Mouse (Mus musculus) heart, embryonic 11.5 days (tissue): ENCODE data around the gene Lmo1. TPM values are rescaled to one million over a fixed set of nuclear protein-coding genes. Genes with fewer than 3 reads are reported as not detected.
"Not testable (repeated sequence)": the region's sequence is repeated elsewhere in the genome, so short reads cannot be mapped to it uniquely, and the experiment has no call there.

Experiments used
- ATAC-seq: fragments of 200-750 bp; cut with Nextera tagmentation; replicated peaks from 2 replicates; pipeline ENCODE4 v1.8.0; 2017; ENCODE audit warnings: moderate library complexity; ENCODE audit not compliant: insufficient number of reproducible peaks, low FRiP score, low TSS enrichment
- H3K27ac ChIP-seq: fragments of 300-500 bp; sonication (generic); 2 replicates; pipeline ENCODE4 v1.5.1; 2014; ENCODE audit warnings: mild to moderate bottlenecking, low read depth, low read length
- H3K27me3 ChIP-seq: fragments of 300-500 bp; sonication (generic); 2 replicates; pipeline ENCODE4 v1.6.1; 2014; ENCODE audit warnings: mild to moderate bottlenecking, low read length, mixed read lengths; ENCODE audit not compliant: control insufficient read depth, insufficient read depth
- H3K36me3 ChIP-seq: fragments of 300-500 bp; sonication (generic); 2 replicates; pipeline ENCODE4 v1.6.1; 2014; ENCODE audit warnings: mild to moderate bottlenecking, low read length, moderate library complexity, mixed read lengths; ENCODE audit not compliant: control insufficient read depth, insufficient read depth
- H3K4me1 ChIP-seq: fragments of 300-500 bp; sonication (generic); 2 replicates; pipeline ENCODE4 v1.6.1; 2014; ENCODE audit warnings: low read length; ENCODE audit not compliant: control insufficient read depth, insufficient read depth
- H3K4me2 ChIP-seq: fragments of 300-500 bp; sonication (generic); 2 replicates; pipeline ENCODE4 v1.6.1; 2014; ENCODE audit warnings: mild to moderate bottlenecking, moderate library complexity
- H3K4me3 ChIP-seq: fragments of 300-500 bp; sonication (generic); 2 replicates; pipeline ENCODE4 v1.5.1; 2014; ENCODE audit warnings: low read depth, low read length
- H3K9ac ChIP-seq: fragments of 300-500 bp; sonication (generic); 2 replicates; pipeline ENCODE4 v1.6.1; 2014; ENCODE audit warnings: mild to moderate bottlenecking, low read depth, low read length, moderate library complexity
- H3K9me3 ChIP-seq: fragments of 300-500 bp; sonication (generic); replicated peaks from 2 replicates; pipeline ENCODE4 v1.6.1; 2016; ENCODE audit warnings: low read length; ENCODE audit not compliant: control insufficient read depth
- WGBS: fragments of 180-500 bp; shearing (Covaris S2); extraction: QIAGEN DNeasy Blood & Tissue Kit; methylation state at CpG from one replicate; pipeline ENCODE4 v1.1.7; 2014; ENCODE audit not compliant: insufficient replicate concordance; 5-methylcytosine and 5-hydroxymethylcytosine counted together
- polyA plus RNA-seq: library from polyadenylated mRNA; unstranded; fragments of >200 nt; fragmentation: Nextera tagmentation; extraction: Ambion mirVana; gene quantifications from 2 replicates; pipeline ENCODE4 v1.2.1, GENCODE M21; 2014

The Lmo1 gene
- polyA plus RNA-seq, 1 experiment from 2014 or later: 2.1 TPM

DNA sequence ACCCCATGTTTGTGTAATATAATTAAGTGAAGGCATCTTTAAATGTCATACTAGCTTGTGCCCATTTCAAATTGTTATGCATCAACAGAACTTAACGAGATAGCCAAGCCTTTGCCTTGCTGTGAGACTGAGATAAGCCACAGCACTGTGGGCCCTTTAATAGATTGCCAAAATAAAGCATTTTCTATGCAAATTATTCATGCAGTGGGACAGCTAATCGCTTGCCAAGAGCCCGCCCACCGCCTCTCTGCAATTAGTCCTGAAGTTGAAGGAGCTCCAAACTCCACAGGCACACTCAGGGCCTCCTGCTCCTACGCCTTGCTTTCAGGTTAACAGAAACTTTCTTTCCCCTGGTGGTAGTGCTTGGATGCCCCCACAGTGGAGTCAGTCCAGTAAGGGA, 64.0 kb downstream of the Lmo1 start:
- H3K27ac ChIP-seq: peak overlapping the region; percentile 57; the same call in 1 of the 2 replicates
- no peaks in the 10 kb centered on the region for H3K4me1 ChIP-seq
- H3K9me3 ChIP-seq: no peaks in the 10 kb centered on the region
- no peak overlapping the region for H3K4me2 ChIP-seq
- ATAC-seq: peak; percentile 53; the same call in 1 of the 2 replicates
- WGBS: 70% methylated on average over 5 of the region's 5 CpGs
- H3K36me3 ChIP-seq: no peaks in the 10 kb centered on the region
- no peaks in the 10 kb centered on the region for H3K27me3 ChIP-seq
- no peak overlapping the region for H3K4me3 ChIP-seq
- H3K9ac ChIP-seq: no peak overlapping the region

- H3K4me1 ChIP-seq: no peaks in the 10 kb centered on the region
- no peak overlapping the region for H3K9ac ChIP-seq
- H3K9me3 ChIP-seq: no peaks in the 10 kb centered on the region
- WGBS: 41% methylated on average over 1 of the region's 1 CpGs
- H3K27ac ChIP-seq: no peak overlapping the region
- H3K4me3 ChIP-seq: no peak overlapping the region
- ATAC-seq: no peak
- H3K4me2 ChIP-seq: no peak overlapping the region
- no peaks in the 10 kb centered on the region for H3K36me3 ChIP-seq
- no peaks in the 10 kb centered on the region for H3K27me3 ChIP-seq
Measured at GRCm38 (mm10) chr7:109104894-109105293, 70.1 kb downstream of the Lmo1 start.

DNA sequence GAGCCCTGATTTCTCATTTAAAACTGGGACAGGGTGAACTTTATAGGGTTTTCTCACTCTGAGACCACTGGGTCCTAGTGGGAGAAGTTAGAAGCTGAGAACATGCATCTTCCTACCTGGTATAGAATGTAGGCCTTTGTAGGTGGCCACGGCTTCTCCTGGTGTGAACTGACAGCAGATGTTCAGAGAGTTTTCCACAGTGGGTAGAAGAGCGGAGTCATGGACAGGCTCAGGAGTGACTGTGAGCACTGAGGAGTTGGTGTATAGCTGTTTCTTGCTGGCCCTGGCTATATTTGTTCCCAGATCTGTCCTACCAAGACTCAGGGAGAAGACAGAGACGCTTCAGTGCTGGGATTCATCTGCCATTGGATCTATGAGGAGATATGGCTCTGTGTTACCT, 73.8 kb downstream of the Lmo1 start:
- no peak overlapping the region for H3K4me2 ChIP-seq
- no peak overlapping the region for H3K27ac ChIP-seq
- no peak overlapping the region for H3K9ac ChIP-seq
- no peaks in the 10 kb centered on the region for H3K4me1 ChIP-seq
- H3K27me3 ChIP-seq: no peaks in the 10 kb centered on the region
- no peaks in the 10 kb centered on the region for H3K9me3 ChIP-seq
- no peak for ATAC-seq
- no peaks in the 10 kb centered on the region for H3K36me3 ChIP-seq
- no peak overlapping the region for H3K4me3 ChIP-seq
- 85% methylated on average over 3 of the region's 3 CpGs for WGBS

GRCm38 (mm10) chr7:109098145-109099018, 76.6 kb downstream of the Lmo1 start:
- Histone ChIP-seq H3K4me2 (no peak overlapping the region), H3K9me3 (no peaks in the 10 kb centered on the region), H3K27me3 (no peaks in the 10 kb centered on the region), H3K9ac (no peak overlapping the region), H3K36me3 (no peaks in the 10 kb centered on the region), H3K27ac (no peak overlapping the region), H3K4me1 (no peaks in the 10 kb centered on the region), H3K4me3 (no peak overlapping the region)
- 31% methylated on average over 6 of the region's 6 CpGs for WGBS
- ATAC-seq: no peak

DNA sequence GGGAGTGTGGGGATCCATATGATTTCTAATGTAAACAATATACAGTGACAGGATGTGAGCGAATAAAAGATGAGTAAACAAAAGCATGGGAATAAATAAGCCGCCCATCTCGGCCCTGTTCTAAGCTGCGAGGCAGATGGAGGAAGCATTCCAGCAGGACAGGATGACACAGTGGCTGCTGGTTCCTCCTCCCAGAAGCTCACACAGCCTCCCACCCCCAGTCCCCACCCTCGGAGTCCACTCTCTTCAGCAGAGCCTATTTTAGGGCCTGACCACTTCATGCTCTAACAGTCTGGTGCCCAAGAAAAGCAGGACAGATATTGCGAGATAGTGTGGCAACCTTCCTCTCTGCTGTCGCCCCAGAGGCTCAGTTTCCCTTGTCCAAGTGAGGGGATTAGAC, 77.8 kb downstream of the Lmo1 start:
- 0 out of 2 replicates have a peak overlapping the region, but pooled peaks have one; percentile 16 for H3K9ac ChIP-seq
- no peaks in the 10 kb centered on the region for H3K36me3 ChIP-seq
- WGBS: 52% methylated on average over 7 of the region's 7 CpGs
- no peaks in the 10 kb centered on the region for H3K27me3 ChIP-seq
- H3K9me3 ChIP-seq: no peaks in the 10 kb centered on the region
- no peak overlapping the region for H3K4me2 ChIP-seq
- 0 out of 2 replicates have a peak, but pooled peaks have one; percentile 31 for ATAC-seq
- no peaks in the 10 kb centered on the region for H3K4me1 ChIP-seq
- no peak overlapping the region for H3K27ac ChIP-seq
- H3K4me3 ChIP-seq: no peak overlapping the region

- no peaks in the 10 kb centered on the region for H3K36me3 ChIP-seq
- no peaks in the 10 kb centered on the region for H3K4me1 ChIP-seq
- no peaks in the 10 kb centered on the region for H3K27me3 ChIP-seq
- no peak overlapping the region for H3K4me2 ChIP-seq
- H3K9me3 ChIP-seq: no peaks in the 10 kb centered on the region
- no peak for ATAC-seq
- no peak overlapping the region for H3K4me3 ChIP-seq
- WGBS: 65% methylated on average over 4 of the region's 4 CpGs
- no peak overlapping the region for H3K27ac ChIP-seq
- no peak overlapping the region for H3K9ac ChIP-seq
Measured at GRCm38 (mm10) chr7:109096618-109097017, 78.4 kb downstream of the Lmo1 start.

DNA sequence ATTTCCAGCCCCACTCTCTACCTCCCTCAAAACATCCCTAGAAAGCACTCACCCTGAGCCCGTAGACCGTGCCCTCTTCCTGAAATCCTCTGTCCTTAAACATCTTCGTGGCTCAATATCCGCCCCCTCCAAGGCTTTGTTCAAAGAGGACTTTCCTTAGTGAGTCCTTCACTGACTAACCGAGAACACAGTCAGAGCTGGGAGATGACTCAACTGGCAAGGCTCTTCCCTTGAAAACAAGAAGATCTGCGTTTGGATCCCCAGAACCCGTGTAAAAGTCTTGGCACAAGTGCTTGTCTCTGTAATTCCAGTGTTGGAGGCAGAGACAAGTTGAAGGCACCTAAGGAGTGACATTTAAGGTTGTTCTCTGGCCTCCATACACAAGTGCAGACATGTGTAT, 80.7 kb downstream of the Lmo1 start:
- Histone ChIP-seq H3K4me2 (no peak overlapping the region), H3K4me3 (no peak overlapping the region), H3K4me1 (no peaks in the 10 kb centered on the region), H3K27ac (no peak overlapping the region), H3K27me3 (no peaks in the 10 kb centered on the region), H3K36me3 (no peaks in the 10 kb centered on the region), H3K9me3 (no peaks in the 10 kb centered on the region), H3K9ac (no peak overlapping the region)
- WGBS: no CpG with 5 or more reads among the region's 7 CpGs
- no peak for ATAC-seq

- not testable (repeated sequence) for H3K4me1 ChIP-seq, H3K27me3 ChIP-seq, H3K4me2 ChIP-seq, H3K9ac ChIP-seq, H3K9me3 ChIP-seq, ATAC-seq, H3K4me3 ChIP-seq, H3K27ac ChIP-seq, H3K36me3 ChIP-seq
- no CpG with 5 or more reads among the region's 2 CpGs for WGBS
Measured at GRCm38 (mm10) chr7:109091316-109091715, 83.7 kb downstream of the Lmo1 start.
